Mouse (Mus musculus): ENCODE measurements around the gene Acvr1c. TPM values are rescaled to one million over a fixed set of nuclear protein-coding genes. Genes with fewer than 3 reads are reported as not detected.

The Acvr1c gene
- polyA plus RNA-seq, 1 experiment from 2014 or later = 0.19 TPM

DNA sequence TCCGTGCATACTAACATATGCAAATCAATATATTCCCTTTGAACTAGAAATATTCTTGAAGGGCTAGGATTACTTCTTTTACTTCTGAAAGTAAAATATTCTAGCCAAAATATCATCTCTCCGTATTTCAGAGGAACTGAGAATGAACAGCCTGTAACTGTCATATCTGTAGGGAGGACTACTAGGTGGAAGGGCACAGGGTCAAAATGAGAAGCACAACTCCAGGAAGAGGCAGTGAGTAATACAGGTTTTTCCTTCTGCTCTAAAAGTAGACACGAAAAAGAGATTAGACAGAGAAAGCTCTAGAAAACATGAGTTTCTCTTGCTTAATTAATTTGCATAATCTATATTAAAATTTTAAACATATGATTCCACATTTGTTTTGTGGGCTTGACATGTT is 48.0 kb downstream of the Acvr1c start:
- H3K4me2 ChIP-seq = no peak overlapping the region
- H3K27me3 ChIP-seq (ENCODE audit: control insufficient read depth, insufficient read depth, low read length) = no peaks in the 10 kb centered on the region
- no peak overlapping the region for H3K27ac ChIP-seq (ENCODE audit: low read depth, low read length)
- H3K4me3 ChIP-seq (ENCODE audit: low read depth, low read length) = no peak overlapping the region
- H3K36me3 ChIP-seq (ENCODE audit: control insufficient read depth, insufficient read depth, low read length) = no peaks in the 10 kb centered on the region
- DNase-seq (ENCODE audit: low spot score, missing footprints) (peak; percentile 6), ATAC-seq (ENCODE audit: low FRiP score) (no peak)
- no peaks in the 10 kb centered on the region for H3K4me1 ChIP-seq (ENCODE audit: control insufficient read depth, insufficient read depth, low read length)
- H3K9me3 ChIP-seq (ENCODE audit: control insufficient read depth, low read length) = no peaks in the 10 kb centered on the region
- 81% methylated on average over 3 of the region's 3 CpGs for WGBS
- no peak overlapping the region for H3K9ac ChIP-seq (ENCODE audit: low read length)

DNA sequence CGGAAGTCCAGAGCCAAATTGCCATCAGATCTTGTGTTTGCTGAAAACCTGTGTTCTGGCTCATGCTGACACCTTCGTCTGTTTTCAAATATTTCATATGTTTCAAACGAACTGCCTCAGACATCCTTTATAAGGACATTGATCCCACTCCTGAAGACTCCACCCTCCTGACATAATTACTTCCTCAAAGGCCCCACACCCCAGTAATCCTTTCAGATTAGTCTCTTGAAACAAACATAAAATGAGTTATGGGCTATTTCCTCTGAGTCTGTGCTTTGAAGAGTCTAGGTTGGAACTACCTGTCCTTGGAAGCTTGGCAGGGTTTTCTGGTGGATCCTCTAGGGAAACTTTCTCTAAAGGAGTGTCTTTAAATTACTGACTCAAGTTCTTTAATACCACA is 53.2 kb downstream of the Acvr1c start:
- Histone ChIP-seq H3K27ac (ENCODE audit: low read depth, low read length) (no peak overlapping the region), H3K4me1 (ENCODE audit: control insufficient read depth, insufficient read depth, low read length) (no peaks in the 10 kb centered on the region), H3K4me2 (no peak overlapping the region), H3K27me3 (ENCODE audit: control insufficient read depth, insufficient read depth, low read length) (no peaks in the 10 kb centered on the region), H3K36me3 (ENCODE audit: control insufficient read depth, insufficient read depth, low read length) (no peaks in the 10 kb centered on the region), H3K9ac (ENCODE audit: low read length) (no peak overlapping the region), H3K4me3 (ENCODE audit: low read depth, low read length) (no peak overlapping the region), H3K9me3 (ENCODE audit: control insufficient read depth, low read length) (no peaks in the 10 kb centered on the region)
- no peak for ATAC-seq (ENCODE audit: low FRiP score)
- DNase-seq (ENCODE audit: low spot score, missing footprints) = peak; percentile 53
- 83% methylated on average over 3 of the region's 3 CpGs for WGBS

DNA sequence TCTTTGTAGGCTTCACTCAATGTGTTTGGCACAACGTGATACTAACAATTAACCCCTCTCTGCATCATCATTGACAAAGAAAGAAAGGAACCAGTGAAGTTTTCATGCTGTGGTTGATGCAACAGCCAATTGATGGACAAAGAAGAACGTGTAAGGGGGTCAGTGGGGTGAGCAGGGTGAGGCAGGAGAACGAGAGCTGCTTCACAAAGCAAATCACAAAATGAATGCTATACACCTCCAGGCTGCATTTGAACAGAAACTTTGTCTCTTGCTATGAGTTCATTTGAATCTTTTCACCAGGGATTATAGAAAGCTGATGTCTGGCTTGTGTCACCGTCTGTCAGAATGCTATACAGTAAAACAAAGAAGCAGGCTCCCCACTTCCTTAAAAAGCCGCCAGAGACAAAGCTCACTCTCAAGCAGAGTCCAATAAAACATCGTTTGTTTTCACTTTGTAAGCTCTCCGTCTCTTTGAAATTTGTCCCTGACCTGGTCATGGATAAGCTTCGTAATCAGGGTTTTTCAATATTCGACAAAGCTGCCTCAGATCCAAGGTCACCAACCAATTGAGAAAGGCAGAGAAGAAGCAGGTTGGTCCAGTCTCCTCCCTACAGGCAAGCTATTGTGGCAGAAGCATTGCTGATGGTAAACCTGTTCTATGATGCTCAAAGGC is 67.8 kb downstream of the Acvr1c start:
- Histone ChIP-seq H3K4me3 (ENCODE audit: low read depth, low read length) (no peak overlapping the region), H3K9me3 (ENCODE audit: control insufficient read depth, low read length) (no peaks in the 10 kb centered on the region), H3K27ac (ENCODE audit: low read depth, low read length) (no peak overlapping the region), H3K4me1 (ENCODE audit: control insufficient read depth, insufficient read depth, low read length) (0 out of 2 replicates have a peak, but pooled peaks cover 4% of the 10 kb centered on the region), H3K27me3 (ENCODE audit: control insufficient read depth, insufficient read depth, low read length) (no peaks in the 10 kb centered on the region), H3K9ac (ENCODE audit: low read length) (no peak overlapping the region), H3K36me3 (ENCODE audit: control insufficient read depth, insufficient read depth, low read length) (no peaks in the 10 kb centered on the region), H3K4me2 (no peak overlapping the region)
- DNase-seq (ENCODE audit: low spot score, missing footprints) (peak; percentile 86), ATAC-seq (ENCODE audit: low FRiP score) (peak; percentile 44)
- WGBS = 32% methylated on average over 9 of the region's 9 CpGs

DNA sequence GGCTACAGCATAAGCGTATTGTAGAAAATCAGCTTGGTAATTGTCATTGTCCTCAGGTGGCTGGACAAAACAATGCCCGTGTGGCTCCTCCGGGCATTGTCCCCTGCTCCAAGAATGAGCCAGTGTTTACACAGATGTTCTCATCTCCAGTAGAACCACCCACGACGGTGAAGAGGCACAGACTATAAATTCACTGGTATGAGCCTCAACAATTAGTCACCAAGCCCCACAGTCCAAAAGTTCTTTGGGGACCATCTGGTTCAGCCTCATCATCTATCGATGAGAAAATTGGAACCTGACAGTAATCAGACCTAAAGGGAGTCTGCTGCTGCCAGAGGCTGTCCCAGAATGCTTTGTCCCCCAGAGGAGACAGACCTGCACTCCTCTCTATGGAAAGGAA is 68.4 kb downstream of the Acvr1c start:
- no peak overlapping the region for H3K9ac ChIP-seq (ENCODE audit: low read length)
- no peak for DNase-seq (ENCODE audit: low spot score, missing footprints)
- no peaks in the 10 kb centered on the region for H3K9me3 ChIP-seq (ENCODE audit: control insufficient read depth, low read length)
- 0 out of 2 replicates have a peak, but pooled peaks cover 4% of the 10 kb centered on the region for H3K4me1 ChIP-seq (ENCODE audit: control insufficient read depth, insufficient read depth, low read length)
- H3K27me3 ChIP-seq (ENCODE audit: control insufficient read depth, insufficient read depth, low read length) = no peaks in the 10 kb centered on the region
- no peak overlapping the region for H3K27ac ChIP-seq (ENCODE audit: low read depth, low read length)
- H3K36me3 ChIP-seq (ENCODE audit: control insufficient read depth, insufficient read depth, low read length) = no peaks in the 10 kb centered on the region
- H3K4me3 ChIP-seq (ENCODE audit: low read depth, low read length) = no peak overlapping the region
- 70% methylated on average over 6 of the region's 6 CpGs for WGBS
- no peak for ATAC-seq (ENCODE audit: low FRiP score)
- no peak overlapping the region for H3K4me2 ChIP-seq

DNA sequence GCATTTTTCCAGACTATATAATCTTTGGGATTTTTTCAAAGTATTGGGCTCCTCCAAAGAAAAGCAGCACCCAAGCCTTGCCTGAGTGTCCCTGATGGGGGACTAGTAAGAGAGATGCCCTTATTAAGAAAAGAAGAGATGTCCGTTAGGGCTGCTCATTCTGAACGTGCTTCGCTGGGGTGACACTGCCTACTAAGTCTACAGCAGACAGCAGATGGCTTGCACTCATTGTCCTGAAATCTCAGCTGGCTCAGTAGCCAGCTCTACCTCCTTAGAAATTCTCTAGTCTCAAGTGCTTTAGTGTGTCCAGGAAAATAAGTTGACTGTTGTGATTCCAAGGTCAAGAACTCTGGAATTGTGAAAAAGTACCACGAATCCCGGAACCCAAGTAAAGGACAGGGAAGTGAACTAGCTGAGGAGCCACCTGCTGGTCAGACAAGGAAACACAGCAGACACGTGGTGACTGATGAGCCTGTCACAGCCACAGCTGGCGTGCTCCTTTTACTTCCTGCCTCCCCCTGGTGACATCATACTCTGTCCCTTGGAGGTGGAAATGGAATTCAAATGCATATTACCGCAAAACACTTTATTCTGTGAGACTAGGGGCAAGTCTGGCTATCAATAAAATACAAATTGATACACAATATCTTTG is 75.3 kb downstream of the Acvr1c start:
- no peaks in the 10 kb centered on the region for H3K36me3 ChIP-seq (ENCODE audit: control insufficient read depth, insufficient read depth, low read length)
- 61% methylated on average over 8 of the region's 8 CpGs for WGBS
- peak; percentile 79 for ATAC-seq (ENCODE audit: low FRiP score)

DNA sequence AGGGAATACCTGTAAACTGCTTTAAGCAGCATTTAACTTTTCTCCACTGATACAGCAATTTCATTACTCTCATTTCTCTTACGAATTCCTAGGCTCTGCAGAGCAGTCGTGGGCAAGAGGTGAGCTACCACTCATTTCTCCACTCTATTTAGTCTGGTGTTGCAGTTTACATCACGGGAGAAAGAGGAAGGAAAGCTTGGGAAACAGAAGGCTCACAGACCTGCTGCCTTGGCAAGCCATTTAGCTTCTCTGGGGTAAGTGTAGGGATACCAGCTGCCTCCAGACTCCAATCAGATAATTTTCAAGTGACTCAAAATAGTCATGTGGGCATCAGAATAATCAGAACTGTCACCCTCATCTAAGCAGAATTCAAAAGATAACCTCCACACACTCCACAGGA is 76.6 kb downstream of the Acvr1c start:
- H3K4me2 ChIP-seq = no peak overlapping the region
- WGBS = 70% methylated on average over 3 of the region's 3 CpGs
- no peak overlapping the region for H3K9ac ChIP-seq (ENCODE audit: low read length)
- H3K36me3 ChIP-seq (ENCODE audit: control insufficient read depth, insufficient read depth, low read length) = no peaks in the 10 kb centered on the region
- no peaks in the 10 kb centered on the region for H3K27me3 ChIP-seq (ENCODE audit: control insufficient read depth, insufficient read depth, low read length)
- no peak overlapping the region for H3K4me3 ChIP-seq (ENCODE audit: low read depth, low read length)
- H3K27ac ChIP-seq (ENCODE audit: low read depth, low read length) = no peak overlapping the region
- no peaks in the 10 kb centered on the region for H3K4me1 ChIP-seq (ENCODE audit: control insufficient read depth, insufficient read depth, low read length)
- ATAC-seq (ENCODE audit: low FRiP score) = no peak
- H3K9me3 ChIP-seq (ENCODE audit: control insufficient read depth, low read length) = no peaks in the 10 kb centered on the region
- peak; percentile 53 for DNase-seq (ENCODE audit: low spot score, missing footprints)

More for the DNA sequence above, 75.3 kb downstream of the Acvr1c start:
- H3K4me1 ChIP-seq (ENCODE audit: control insufficient read depth, insufficient read depth, low read length) = no peaks in the 10 kb centered on the region
- H3K9me3 ChIP-seq (ENCODE audit: control insufficient read depth, low read length) = no peaks in the 10 kb centered on the region
- no peak overlapping the region for H3K27ac ChIP-seq (ENCODE audit: low read depth, low read length)
- peak; percentile 93 for DNase-seq (ENCODE audit: low spot score, missing footprints)
- no peak overlapping the region for H3K4me2 ChIP-seq
- H3K27me3 ChIP-seq (ENCODE audit: control insufficient read depth, insufficient read depth, low read length) = no peaks in the 10 kb centered on the region
- no peak overlapping the region for H3K4me3 ChIP-seq (ENCODE audit: low read depth, low read length)
- no peak overlapping the region for H3K9ac ChIP-seq (ENCODE audit: low read length)

DNA sequence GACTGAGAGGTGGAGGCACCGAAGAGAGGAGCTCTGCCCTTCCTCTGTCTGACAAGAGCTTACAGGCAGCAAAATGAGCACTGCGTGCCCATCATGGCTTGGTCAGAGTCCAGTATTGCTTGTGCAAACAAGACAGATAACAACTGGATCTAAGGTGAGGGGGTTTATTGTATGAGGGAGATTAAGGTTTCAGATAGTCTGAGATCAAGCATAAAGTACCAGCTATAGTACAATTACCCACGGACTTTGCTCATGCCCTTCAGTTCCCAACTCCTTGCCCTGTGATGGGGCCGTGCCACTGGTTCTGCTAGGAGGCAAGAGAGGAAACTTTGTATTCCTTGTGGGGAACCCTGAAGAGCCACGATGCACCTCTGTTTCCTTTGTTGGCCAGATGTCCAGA is 78.5 kb downstream of the Acvr1c start:
- Histone ChIP-seq H3K9ac (ENCODE audit: low read length) (no peak overlapping the region), H3K9me3 (ENCODE audit: control insufficient read depth, low read length) (no peaks in the 10 kb centered on the region), H3K4me2 (no peak overlapping the region), H3K4me3 (ENCODE audit: low read depth, low read length) (no peak overlapping the region), H3K27me3 (ENCODE audit: control insufficient read depth, insufficient read depth, low read length) (no peaks in the 10 kb centered on the region), H3K4me1 (ENCODE audit: control insufficient read depth, insufficient read depth, low read length) (no peaks in the 10 kb centered on the region), H3K36me3 (ENCODE audit: control insufficient read depth, insufficient read depth, low read length) (no peaks in the 10 kb centered on the region), H3K27ac (ENCODE audit: low read depth, low read length) (no peak overlapping the region)
- DNase-seq (ENCODE audit: low spot score, missing footprints) (no peak), ATAC-seq (ENCODE audit: low FRiP score) (no peak)
- WGBS = 82% methylated on average over 5 of the region's 5 CpGs

DNA sequence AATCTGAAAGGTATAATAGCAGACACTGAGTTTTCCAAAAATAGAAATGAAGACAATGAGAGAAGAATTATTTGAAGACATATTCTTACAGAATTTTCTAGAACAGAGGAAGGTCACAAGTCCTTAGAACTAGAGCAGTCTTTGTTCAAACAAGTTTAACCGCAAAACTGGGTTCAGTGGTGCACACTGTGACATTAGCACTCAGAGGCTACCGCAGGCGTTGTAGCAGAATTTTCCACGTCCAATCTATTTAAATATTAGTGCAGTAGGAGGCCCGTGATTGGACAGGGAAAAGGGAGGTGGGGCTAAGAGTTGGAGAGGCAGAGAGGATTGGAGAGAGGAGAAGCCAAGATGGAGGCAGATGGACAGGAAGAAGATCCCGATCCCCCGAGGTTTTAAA is 81.2 kb downstream of the Acvr1c start:
- WGBS = 88% methylated on average over 7 of the region's 7 CpGs
- Histone ChIP-seq H3K4me1 (ENCODE audit: control insufficient read depth, insufficient read depth, low read length) (no peaks in the 10 kb centered on the region), H3K4me3 (ENCODE audit: low read depth, low read length) (no peak overlapping the region), H3K4me2 (no peak overlapping the region), H3K9ac (ENCODE audit: low read length) (no peak overlapping the region), H3K27ac (ENCODE audit: low read depth, low read length) (no peak overlapping the region), H3K36me3 (ENCODE audit: control insufficient read depth, insufficient read depth, low read length) (no peaks in the 10 kb centered on the region), H3K27me3 (ENCODE audit: control insufficient read depth, insufficient read depth, low read length) (no peaks in the 10 kb centered on the region), H3K9me3 (ENCODE audit: control insufficient read depth, low read length) (no peaks in the 10 kb centered on the region)
- ATAC-seq (ENCODE audit: low FRiP score) (no peak), DNase-seq (ENCODE audit: low spot score, missing footprints) (peak; percentile 21)

DNA sequence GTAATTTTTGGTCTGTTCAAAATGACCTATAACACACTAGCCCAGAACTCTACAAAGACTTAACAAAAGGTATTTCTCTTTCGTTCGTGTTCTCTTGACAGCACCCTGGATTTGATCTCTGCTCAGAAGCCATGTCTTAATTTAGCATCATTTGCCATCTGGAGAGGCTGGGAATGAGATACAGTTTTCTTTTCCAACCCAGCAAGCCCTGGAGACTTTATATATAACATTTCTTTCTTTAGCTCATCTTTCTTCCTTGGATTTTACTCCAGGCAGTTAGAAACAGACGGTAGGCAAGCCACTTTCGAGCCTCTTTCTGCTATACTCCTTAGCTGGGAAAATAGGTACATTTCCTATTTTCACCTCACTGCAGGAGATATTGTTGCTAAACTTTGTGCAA is 117.1 kb downstream of the Acvr1c start:
- Histone ChIP-seq H3K4me3 (ENCODE audit: low read depth, low read length) (no peak overlapping the region), H3K9me3 (ENCODE audit: control insufficient read depth, low read length) (no peaks in the 10 kb centered on the region), H3K4me2 (no peak overlapping the region), H3K36me3 (ENCODE audit: control insufficient read depth, insufficient read depth, low read length) (no peaks in the 10 kb centered on the region), H3K9ac (ENCODE audit: low read length) (no peak overlapping the region), H3K27ac (ENCODE audit: low read depth, low read length) (no peak overlapping the region), H3K4me1 (ENCODE audit: control insufficient read depth, insufficient read depth, low read length) (no peaks in the 10 kb centered on the region), H3K27me3 (ENCODE audit: control insufficient read depth, insufficient read depth, low read length) (no peaks in the 10 kb centered on the region)
- DNase-seq (ENCODE audit: low spot score, missing footprints) (no peak), ATAC-seq (ENCODE audit: low FRiP score) (no peak)
- 91% methylated on average over 4 of the region's 4 CpGs for WGBS

Data from midbrain, embryonic 11.5 days (tissue).